31 mouse cellular contexts compared by ENCODE assay signal in genomic region chr8:41547730-41548368, GRCm38 (mm10).
DNase-seq lines count a peak whose midpoint lies in the region; ATAC-seq lines count a peak whose summit lies in the region.
"Had no signal": no experiment of that assay in that cellular context is flagged by ENCODE, and none has a peak within 500 bp of the region (broad histone marks: within the 10 kb centered on the region; RNA-seq: fewer than 3 reads in every experiment).

No protein-coding gene starts in this region.

- peaks cover 34% of the 10 kb centered on the region for H3K4me1 ChIP-seq in embryonic facial prominence, embryonic 13.5 days
- H3K4me1 ChIP-seq in limb, embryonic 10.5 days, result peaks cover 56% of the 10 kb centered on the region
- H3K4me1 ChIP-seq in liver, embryonic 11.5 days (replicated peaks; ENCODE audit: control insufficient read depth, insufficient read depth, low read length), result no peaks in the 10 kb centered on the region
- H3K4me1 ChIP-seq: forebrain, embryonic 13.5 days; heart, embryonic 10.5 days; hindbrain, embryonic 13.5 days; liver, embryonic 15.5 days; midbrain, embryonic 12.5 days; neural tube, embryonic 12.5 days; stomach, embryonic 15.5 days had no signal

- no peaks in the 10 kb centered on the region for H3K9me3 ChIP-seq in embryonic facial prominence, embryonic 13.5 days
- H3K9me3 ChIP-seq in limb, embryonic 10.5 days (replicated peaks), result no peaks in the 10 kb centered on the region
- H3K9me3 ChIP-seq in liver, embryonic 11.5 days (ENCODE audit: control insufficient read depth, low read length), result no peaks in the 10 kb centered on the region
- H3K9me3 ChIP-seq: forebrain, embryonic 13.5 days; heart, embryonic 10.5 days; hindbrain, embryonic 13.5 days; liver, embryonic 15.5 days; midbrain, embryonic 12.5 days; neural tube, embryonic 12.5 days; stomach, embryonic 15.5 days had no signal

- H3K27ac ChIP-seq in embryonic facial prominence, embryonic 13.5 days, result no peak overlapping the region
- H3K27ac ChIP-seq in limb, embryonic 10.5 days, result peak overlapping the region; percentile 74
- H3K27ac ChIP-seq in liver, embryonic 11.5 days (ENCODE audit: low read depth, low read length), result no peak overlapping the region
- H3K27ac ChIP-seq: forebrain, embryonic 13.5 days; heart, embryonic 10.5 days; hindbrain, embryonic 13.5 days; liver, embryonic 15.5 days; midbrain, embryonic 12.5 days; neural tube, embryonic 12.5 days; stomach, embryonic 15.5 days had no signal

- DNase-seq in embryo, embryonic 11 days, result peak; percentile 65
- DNase-seq in limb, embryonic 10.5 days (ENCODE audit: low spot score), result no peak
- no peak for DNase-seq in liver, embryonic 11.5 days (ENCODE audit: low spot score)
- no peak for DNase-seq in left cerebral cortex, adult 11 months (ENCODE audit: low spot score)
- no peak for DNase-seq in thymus, postnatal 25 days
- DNase-seq in cerebellum, adult 9-11 months, result no peak
- DNase-seq: adrenal gland, postnatal 10 days; cerebellum, adult 8-10 months; cerebellum, postnatal 36 days; gastrocnemius, postnatal 25 days; heart, adult 11 months; heart, postnatal 36 days; kidney, adult 9 months; kidney, postnatal 10 days; layer of hippocampus, postnatal 36 days; liver; lung, embryonic 14.5 days; lung, postnatal 36 days; right cerebral cortex, postnatal 14 days; thymus, postnatal 14 days had no signal

- ATAC-seq in embryonic facial prominence, embryonic 13.5 days (ENCODE audit: insufficient number of reproducible peaks, insufficient read depth, low FRiP score, low TSS enrichment, low read depth), result peak; percentile 69; the same call in 1 of the 2 replicates
- ATAC-seq in liver, embryonic 11.5 days (replicated peaks; ENCODE audit: low FRiP score), result no peak
- ATAC-seq: forebrain, embryonic 13.5 days; intestine, postnatal 0 days; Patski had no signal

- H3K36me3 ChIP-seq in embryonic facial prominence, embryonic 13.5 days, result no peaks in the 10 kb centered on the region
- no peaks in the 10 kb centered on the region for H3K36me3 ChIP-seq in limb, embryonic 10.5 days
- H3K36me3 ChIP-seq in liver, embryonic 11.5 days (ENCODE audit: control insufficient read depth, insufficient read depth, low read length), result no peaks in the 10 kb centered on the region
- H3K36me3 ChIP-seq: heart, embryonic 10.5 days; hindbrain, embryonic 13.5 days; liver, embryonic 15.5 days; midbrain, embryonic 12.5 days; neural tube, embryonic 12.5 days; stomach, embryonic 15.5 days had no signal

- H3K27me3 ChIP-seq in embryonic facial prominence, embryonic 13.5 days, result 0 out of 2 replicates have a peak, but pooled peaks cover 22% of the 10 kb centered on the region
- no peaks in the 10 kb centered on the region for H3K27me3 ChIP-seq in limb, embryonic 10.5 days (ENCODE audit: low read depth, poor library complexity, severe bottlenecking)
- no peaks in the 10 kb centered on the region for H3K27me3 ChIP-seq in liver, embryonic 11.5 days (replicated peaks; ENCODE audit: control insufficient read depth, insufficient read depth, low read length)
- H3K27me3 ChIP-seq: forebrain, embryonic 13.5 days; hindbrain, embryonic 13.5 days; liver, embryonic 15.5 days; midbrain, embryonic 12.5 days; neural tube, embryonic 12.5 days; stomach, embryonic 15.5 days had no signal

- H3K9ac ChIP-seq in embryonic facial prominence, embryonic 13.5 days, result no peak overlapping the region
- H3K9ac ChIP-seq in liver, embryonic 11.5 days (ENCODE audit: low read depth, low read length), result no peak overlapping the region
- H3K9ac ChIP-seq: forebrain, embryonic 13.5 days; hindbrain, embryonic 13.5 days; liver, embryonic 15.5 days; lung, embryonic 14.5 days; midbrain, embryonic 12.5 days; neural tube, embryonic 12.5 days; stomach, embryonic 15.5 days had no signal

- H3K4me3 ChIP-seq in embryonic facial prominence, embryonic 13.5 days, result no peak overlapping the region
- no peak overlapping the region for H3K4me3 ChIP-seq in limb, embryonic 10.5 days
- no peak overlapping the region for H3K4me3 ChIP-seq in liver, embryonic 11.5 days (ENCODE audit: low read depth, low read length)
- H3K4me3 ChIP-seq: forebrain, embryonic 13.5 days; heart, embryonic 10.5 days; hindbrain, embryonic 13.5 days; liver, embryonic 15.5 days; midbrain, embryonic 12.5 days; myocyte; neural tube, embryonic 12.5 days; stomach, embryonic 15.5 days had no signal

- 0 out of 2 replicates have a peak overlapping the region, but pooled peaks have one; percentile 9 for H3K4me2 ChIP-seq in embryonic facial prominence, embryonic 13.5 days
- H3K4me2 ChIP-seq in liver, embryonic 11.5 days, result no peak overlapping the region
- H3K4me2 ChIP-seq: forebrain, embryonic 13.5 days; hindbrain, embryonic 13.5 days; liver, embryonic 15.5 days; lung, embryonic 14.5 days; midbrain, embryonic 12.5 days; neural tube, embryonic 12.5 days; stomach, embryonic 15.5 days had no signal

- 25% methylated on average over 7 of the region's 7 CpGs for WGBS in embryonic facial prominence, embryonic 13.5 days
- 53% methylated on average over 7 of the region's 7 CpGs for WGBS in limb, embryonic 10.5 days
- 88% methylated on average over 7 of the region's 7 CpGs for WGBS in liver, embryonic 11.5 days
